Mouse (Mus musculus) limb, embryonic 14.5 days (tissue): Measurements from ENCODE around the gene Gm17455. TPM values are rescaled to one million over a fixed set of nuclear protein-coding genes. Genes with fewer than 3 reads are reported as not detected.
A peak's percentile ranks its signal among the peaks of the same experiment; 100 is the strongest.

Experiments
- ATAC-seq: fragments of 200-750 bp; cut with Nextera tagmentation; 2 replicates; pipeline ENCODE4 v1.8.0; 2017; ENCODE audit warnings: low read depth, moderate number of reproducible peaks, moderate TSS enrichment; ENCODE audit not compliant: low FRiP score
- DNase-seq: peaks from one replicate; pipeline ENCODE4 v3.0.0-alpha.2; 2015; ENCODE audit warnings: low spot score
- H3K27ac ChIP-seq: fragments of 300-500 bp; sonication (generic); replicated peaks from 2 replicates; pipeline ENCODE4 v1.5.1; 2014; ENCODE audit warnings: low read depth, mild to moderate bottlenecking, low read length, moderate library complexity, mixed read lengths
- H3K27me3 ChIP-seq: fragments of 300-500 bp; sonication (generic); 2 replicates; pipeline ENCODE4 v1.6.1; 2014; ENCODE audit warnings: low read length, mixed read lengths; ENCODE audit not compliant: control insufficient read depth, insufficient read depth
- H3K36me3 ChIP-seq: fragments of 300-500 bp; sonication (generic); 2 replicates; pipeline ENCODE4 v1.6.1; 2014; ENCODE audit warnings: mild to moderate bottlenecking, low read length, moderate library complexity, mixed read lengths; ENCODE audit not compliant: control insufficient read depth, insufficient read depth
- H3K4me1 ChIP-seq: fragments of 300-500 bp; sonication (generic); 2 replicates; pipeline ENCODE4 v1.6.1; 2014; ENCODE audit warnings: antibody characterized with exemption, low read length, mixed read lengths; ENCODE audit not compliant: control insufficient read depth, insufficient read depth
- H3K4me2 ChIP-seq: fragments of 300-500 bp; sonication (generic); replicated peaks from 2 replicates; pipeline ENCODE4 v1.6.1; 2014; ENCODE audit warnings: low read depth, mild to moderate bottlenecking, low read length, moderate library complexity; ENCODE audit not compliant: severe bottlenecking
- H3K4me3 ChIP-seq: fragments of 300-500 bp; sonication (generic); replicated peaks from 2 replicates; pipeline ENCODE4 v1.5.1; 2014; ENCODE audit warnings: low read length
- H3K9ac ChIP-seq: fragments of 300-500 bp; sonication (generic); 2 replicates; pipeline ENCODE4 v1.6.1; 2014; ENCODE audit warnings: mild to moderate bottlenecking, low read depth, low read length, moderate library complexity; ENCODE audit not compliant: severe bottlenecking
- H3K9me3 ChIP-seq: fragments of 300-500 bp; sonication (generic); 2 replicates; pipeline ENCODE4 v1.6.1; 2016; ENCODE audit warnings: low read length; ENCODE audit not compliant: control insufficient read depth
- POLR2A ChIP-seq: fragments of 200-500 bp; IDR thresholded peaks from 2 replicates; pipeline ENCODE4 v1.8.0; 2012; ENCODE audit warnings: inconsistent platforms, mild to moderate bottlenecking, moderate library complexity, borderline replicate concordance; ENCODE audit not compliant: insufficient read depth, insufficient read length; ENCODE audit errors: extremely low read depth
- WGBS: fragments of 180-500 bp; shearing (Covaris S2); extraction: QIAGEN DNeasy Blood & Tissue Kit; methylation state at CpG from one replicate; pipeline ENCODE4 v1.1.7; 2014; 5-methylcytosine and 5-hydroxymethylcytosine counted together
- polyA plus RNA-seq, 2 experiments: library from polyadenylated mRNA; depleted of rRNA in 1 of 2; stranded (reverse) in 1 of 2; unstranded in 1 of 2; fragments of >200 nt; fragmentation: Nextera tagmentation in 1 of 2; extraction: Ambion mirVana in 1 of 2; gene quantifications; 2 replicates each; pipeline versions ENCODE4 v1.2.1 to v1.2.3; 2012 to 2014

Gene Gm17455
- polyA plus RNA-seq, 2 experiments: 0.96 to 2.8 TPM

GRCm38 (mm10) chr10:60373937-60374578 lies 25.5 kb upstream of the Gm17455 start:
- Histone ChIP-seq H3K27me3 (no peaks in the 10 kb centered on the region), H3K4me2 (no peak overlapping the region), H3K9me3 (no peaks in the 10 kb centered on the region), H3K4me3 (no peak overlapping the region), H3K36me3 (no peaks in the 10 kb centered on the region), H3K9ac (no peak overlapping the region), H3K27ac (0 out of 2 replicates have a peak overlapping the region, but pooled peaks have one; percentile 14), H3K4me1 (peaks cover 9% of the 10 kb centered on the region)
- no peak for ATAC-seq
- no peak for TF ChIP-seq POLR2A
- DNase-seq: no peak
- 43% methylated on average over 8 of the region's 8 CpGs for WGBS

- no peak for TF ChIP-seq POLR2A
- no peak for DNase-seq
- no peak overlapping the region for H3K9ac ChIP-seq
- H3K4me3 ChIP-seq: no peak overlapping the region
- no peak overlapping the region for H3K27ac ChIP-seq
- H3K4me1 ChIP-seq: peaks cover 20% of the 10 kb centered on the region
- no peaks in the 10 kb centered on the region for H3K27me3 ChIP-seq
- no peak for ATAC-seq
- no peak overlapping the region for H3K4me2 ChIP-seq
- WGBS: 91% methylated on average over 16 of the region's 16 CpGs
- H3K36me3 ChIP-seq: no peaks in the 10 kb centered on the region
- no peaks in the 10 kb centered on the region for H3K9me3 ChIP-seq
Measured at GRCm38 (mm10) chr10:60376704-60377103, 22.8 kb upstream of the Gm17455 start.

GRCm38 (mm10) chr10:60379419-60379957 lies 20.0 kb upstream of the Gm17455 start:
- ATAC-seq: no peak
- no peak overlapping the region for H3K27ac ChIP-seq
- no peak for TF ChIP-seq POLR2A
- H3K9me3 ChIP-seq: no peaks in the 10 kb centered on the region
- WGBS: 71% methylated on average over 9 of the region's 9 CpGs
- H3K27me3 ChIP-seq: no peaks in the 10 kb centered on the region
- no peak overlapping the region for H3K4me3 ChIP-seq
- no peak for DNase-seq
- H3K4me2 ChIP-seq: no peak overlapping the region
- H3K9ac ChIP-seq: no peak overlapping the region
- H3K36me3 ChIP-seq: no peaks in the 10 kb centered on the region
- H3K4me1 ChIP-seq: peaks cover 12% of the 10 kb centered on the region; the same call in 1 of the 2 replicates

- Histone ChIP-seq H3K9me3 (no peaks in the 10 kb centered on the region), H3K9ac (no peak overlapping the region), H3K4me2 (no peak overlapping the region), H3K36me3 (no peaks in the 10 kb centered on the region), H3K4me3 (no peak overlapping the region), H3K27ac (no peak overlapping the region; the same call in 1 of the 2 replicates), H3K4me1 (peaks cover 12% of the 10 kb centered on the region; the same call in 1 of the 2 replicates), H3K27me3 (no peaks in the 10 kb centered on the region)
- 64% methylated on average over 3 of the region's 3 CpGs for WGBS
- ATAC-seq (no peak), DNase-seq (no peak)
- no peak for TF ChIP-seq POLR2A
Measured at GRCm38 (mm10) chr10:60380229-60380628, 19.3 kb upstream of the Gm17455 start.

- Histone ChIP-seq H3K36me3 (no peaks in the 10 kb centered on the region), H3K27me3 (no peaks in the 10 kb centered on the region), H3K4me3 (no peak overlapping the region), H3K9me3 (no peaks in the 10 kb centered on the region), H3K27ac (0 out of 2 replicates have a peak overlapping the region, but pooled peaks have one; percentile 3), H3K9ac (no peak overlapping the region), H3K4me2 (no peak overlapping the region), H3K4me1 (peaks cover 12% of the 10 kb centered on the region; the same call in 1 of the 2 replicates)
- no peak for ATAC-seq
- WGBS: 53% methylated on average over 10 of the region's 10 CpGs
- TF ChIP-seq POLR2A: no peak
- no peak for DNase-seq
Measured at GRCm38 (mm10) chr10:60381142-60381925, 18.2 kb upstream of the Gm17455 start.
